Mouse (Mus musculus): ENCODE measurements at regions not wholly inside any gene's neighbourhood (a gene's known extent, or its start where the extent isn't known, plus 50 kb on each side); places are given as distances from the start of the nearest gene placed in this dataset.
A peak's percentile ranks its signal among the peaks of the same experiment; 100 is the strongest.

DNA sequence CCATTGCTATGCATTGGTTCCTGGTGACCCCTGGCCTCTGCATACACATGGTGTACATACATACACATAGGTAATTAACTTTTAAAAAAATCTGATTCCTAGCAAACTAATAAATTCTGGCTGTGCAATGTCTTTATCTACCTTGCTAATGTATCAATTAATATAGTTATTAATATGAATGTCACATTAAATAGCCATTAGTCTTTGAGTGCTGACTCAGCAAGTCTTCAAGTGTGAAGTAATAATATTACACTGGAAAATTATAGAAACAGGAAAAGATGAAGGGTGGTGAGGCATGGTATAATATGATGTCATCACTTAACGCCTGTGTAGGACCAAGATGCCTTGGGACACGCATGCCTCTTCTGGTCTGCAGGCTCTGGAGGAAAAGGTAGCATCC, 126.5 kb upstream of the Krr1 start:
- H3K36me3 ChIP-seq (ENCODE audit: control insufficient read depth, insufficient read depth) = no peaks in the 10 kb centered on the region
- no peak overlapping the region for H3ac ChIP-seq (ENCODE audit: control insufficient read depth, insufficient read length, low read depth)
- no peak overlapping the region for H3K4me3 ChIP-seq (ENCODE audit: insufficient read depth, poor library complexity, severe bottlenecking)
- H3K79me2 ChIP-seq (ENCODE audit: control insufficient read depth, insufficient read depth) = no peaks in the 10 kb centered on the region
- H3K79me3 ChIP-seq (ENCODE audit: low read depth) = no peaks in the 10 kb centered on the region
- H3K27me3 ChIP-seq (ENCODE audit: control insufficient read depth, insufficient read depth, insufficient read length) = no peaks in the 10 kb centered on the region
- TF ChIP-seq CEBPB (IDR thresholded peaks at IDR 0.05; ENCODE audit: low read depth) = no peak

DNA sequence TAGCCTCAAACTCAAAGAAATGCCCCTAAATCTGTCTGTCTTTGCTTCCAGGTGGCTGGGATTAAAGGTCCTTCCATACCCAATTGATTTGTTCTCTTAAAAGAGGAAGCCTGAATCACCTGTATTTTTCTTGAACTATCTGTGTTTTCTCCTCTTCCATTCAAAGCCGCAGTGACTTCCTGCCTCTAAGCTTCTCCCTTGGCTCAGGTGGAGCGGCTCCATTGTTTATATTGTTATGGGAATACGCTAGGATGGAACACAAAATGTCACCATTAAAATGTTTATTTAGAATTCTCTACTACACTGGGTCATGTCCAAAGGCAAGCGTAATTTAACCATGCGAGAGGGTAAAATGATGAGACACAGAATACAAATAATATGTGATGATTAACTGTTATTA, 118.2 kb upstream of the Krr1 start:
- TF ChIP-seq FOSL1 (IDR thresholded peaks at IDR 0.05; ENCODE audit: insufficient read depth, low read length, poor library complexity, severe bottlenecking) (no peak), MYOD1 (IDR thresholded peaks at IDR 0.05; ENCODE audit: control insufficient read depth, insufficient read length, low read depth) (no peak), CEBPB (IDR thresholded peaks at IDR 0.05; ENCODE audit: low read depth) (no peak), USF1 (IDR thresholded peaks at IDR 0.05; ENCODE audit: low read depth) (no peak), MAX (IDR thresholded peaks at IDR 0.05) (no peak), CTCF (IDR thresholded peaks at IDR 0.05; ENCODE audit: control insufficient read depth, insufficient read depth, insufficient read length) (no peak), MYOG (IDR thresholded peaks at IDR 0.05; ENCODE audit: control insufficient read depth, extremely low read depth, insufficient read length) (no peak)
- H3K36me3 ChIP-seq (ENCODE audit: control insufficient read depth, insufficient read depth) = no peaks in the 10 kb centered on the region
- no peak overlapping the region for H3ac ChIP-seq (ENCODE audit: control insufficient read depth, insufficient read length, low read depth)
- H3K4me3 ChIP-seq (ENCODE audit: insufficient read depth, poor library complexity, severe bottlenecking) = no peak overlapping the region
- H3K79me2 ChIP-seq (ENCODE audit: control insufficient read depth, insufficient read depth) = no peaks in the 10 kb centered on the region
- no peaks in the 10 kb centered on the region for H3K79me3 ChIP-seq (ENCODE audit: low read depth)
- no peaks in the 10 kb centered on the region for H3K27me3 ChIP-seq (ENCODE audit: control insufficient read depth, insufficient read depth, insufficient read length)

DNA sequence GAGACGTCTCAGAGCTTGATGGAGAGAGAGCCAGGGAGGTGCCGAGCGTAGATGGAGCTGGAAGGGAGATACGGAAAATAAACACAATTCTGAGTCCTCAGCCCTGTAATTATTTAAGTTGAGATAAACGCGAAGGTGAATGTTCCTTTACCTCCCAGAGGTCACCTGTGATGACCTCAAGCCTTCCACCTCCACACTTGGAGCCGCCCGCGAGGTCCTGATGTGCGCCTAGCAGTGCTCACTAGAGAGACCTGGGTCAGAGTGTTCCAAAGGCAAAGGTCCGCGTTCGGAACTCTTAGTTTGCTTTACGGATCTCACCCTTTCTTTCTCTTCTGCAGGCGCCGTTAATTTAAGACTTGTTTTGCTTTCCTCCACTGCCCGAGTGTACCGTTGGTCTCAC, 117.0 kb upstream of the Krr1 start:
- Histone ChIP-seq H3K27me3 (ENCODE audit: control insufficient read depth, insufficient read depth, insufficient read length) (no peaks in the 10 kb centered on the region), H3K79me2 (ENCODE audit: control insufficient read depth, insufficient read depth) (no peaks in the 10 kb centered on the region)
- TF ChIP-seq MAX (IDR thresholded peaks at IDR 0.05) = no peak
- TF ChIP-seq MYOG (IDR thresholded peaks at IDR 0.05; ENCODE audit: control insufficient read depth, extremely low read depth, insufficient read length) = no peak
- no peak for TF ChIP-seq CEBPB (IDR thresholded peaks at IDR 0.05; ENCODE audit: low read depth)
- no peak for TF ChIP-seq MYOD1 (IDR thresholded peaks at IDR 0.05; ENCODE audit: control insufficient read depth, insufficient read length, low read depth)
- no peak for TF ChIP-seq CTCF (IDR thresholded peaks at IDR 0.05; ENCODE audit: control insufficient read depth, insufficient read depth, insufficient read length)
- no peak for TF ChIP-seq FOSL1 (IDR thresholded peaks at IDR 0.05; ENCODE audit: insufficient read depth, low read length, poor library complexity, severe bottlenecking)
- no peak for TF ChIP-seq USF1 (IDR thresholded peaks at IDR 0.05; ENCODE audit: low read depth)

DNA sequence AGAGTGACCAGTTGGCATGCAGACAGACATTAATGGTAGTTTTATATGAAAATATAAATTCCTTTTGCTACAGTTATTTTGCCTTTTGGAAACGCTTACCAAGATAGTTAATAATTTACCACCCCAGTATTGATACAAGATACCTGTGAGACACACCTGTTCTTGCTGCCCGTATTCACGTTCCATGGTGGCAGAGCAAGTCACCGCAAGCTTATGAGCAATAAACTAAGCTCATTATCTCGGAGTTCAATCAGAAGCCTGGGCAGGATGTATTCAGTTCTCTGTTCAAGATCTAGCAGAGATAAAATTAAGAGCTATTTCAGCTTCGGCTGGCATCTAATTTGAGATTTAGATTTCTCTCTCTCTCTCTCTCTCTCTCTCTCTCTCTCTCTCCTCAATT, 114.1 kb upstream of the Krr1 start:
- Histone ChIP-seq H3K79me2 (ENCODE audit: control insufficient read depth, insufficient read depth) (no peaks in the 10 kb centered on the region), H3ac (ENCODE audit: control insufficient read depth, insufficient read length, low read depth) (no peak overlapping the region), H3K79me3 (ENCODE audit: low read depth) (no peaks in the 10 kb centered on the region), H3K36me3 (ENCODE audit: control insufficient read depth, insufficient read depth) (no peaks in the 10 kb centered on the region), H3K4me3 (ENCODE audit: insufficient read depth, poor library complexity, severe bottlenecking) (no peak overlapping the region), H3K27me3 (ENCODE audit: control insufficient read depth, insufficient read depth, insufficient read length) (no peaks in the 10 kb centered on the region)
- no peak for TF ChIP-seq MYOD1 (IDR thresholded peaks at IDR 0.05; ENCODE audit: control insufficient read depth, insufficient read length, low read depth)
- TF ChIP-seq MYOG (IDR thresholded peaks at IDR 0.05; ENCODE audit: control insufficient read depth, extremely low read depth, insufficient read length) = no peak
- no peak for TF ChIP-seq CTCF (IDR thresholded peaks at IDR 0.05; ENCODE audit: control insufficient read depth, insufficient read depth, insufficient read length)
- TF ChIP-seq CEBPB (IDR thresholded peaks at IDR 0.05; ENCODE audit: low read depth) = no peak
- TF ChIP-seq USF1 (IDR thresholded peaks at IDR 0.05; ENCODE audit: low read depth) = no peak
- TF ChIP-seq FOSL1 (IDR thresholded peaks at IDR 0.05; ENCODE audit: insufficient read depth, low read length, poor library complexity, severe bottlenecking) = no peak
- no peak for TF ChIP-seq MAX (IDR thresholded peaks at IDR 0.05)

More for the DNA sequence above, 117.0 kb upstream of the Krr1 start:
- Histone ChIP-seq H3K36me3 (ENCODE audit: control insufficient read depth, insufficient read depth) (no peaks in the 10 kb centered on the region), H3K79me3 (ENCODE audit: low read depth) (no peaks in the 10 kb centered on the region), H3ac (ENCODE audit: control insufficient read depth, insufficient read length, low read depth) (no peak overlapping the region), H3K4me3 (ENCODE audit: insufficient read depth, poor library complexity, severe bottlenecking) (no peak overlapping the region)

DNA sequence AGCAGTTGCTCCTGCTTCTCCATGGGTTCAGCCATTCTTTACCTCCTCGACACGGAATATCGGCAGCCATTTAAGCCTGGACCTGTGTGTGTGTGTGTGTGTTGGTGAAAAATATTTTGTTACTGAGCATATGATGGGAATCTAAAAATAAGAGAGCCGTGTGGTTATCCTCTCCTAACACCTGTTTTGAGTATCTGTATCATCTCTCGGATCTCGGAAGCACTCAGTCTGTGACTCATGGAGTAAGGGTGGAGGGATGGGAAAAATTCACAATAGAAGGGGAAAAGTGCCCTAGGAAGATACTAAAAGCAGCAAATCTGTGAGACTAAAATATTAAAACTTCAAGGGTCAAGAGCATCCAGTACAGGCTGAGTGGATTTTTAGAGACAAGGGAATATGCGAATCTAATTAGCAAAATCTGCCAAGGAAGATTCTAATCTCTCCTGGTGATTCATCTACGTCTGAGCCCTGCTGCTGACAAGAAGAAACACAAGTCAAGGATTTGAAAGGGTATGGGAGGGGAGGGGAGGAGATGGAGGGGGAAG, 107.1 kb upstream of the Krr1 start:
- H3K79me3 ChIP-seq (ENCODE audit: low read depth) = no peaks in the 10 kb centered on the region
- no peaks in the 10 kb centered on the region for H3K79me2 ChIP-seq (ENCODE audit: control insufficient read depth, insufficient read depth)
- H3ac ChIP-seq (ENCODE audit: control insufficient read depth, insufficient read length, low read depth) = no peak overlapping the region
- no peaks in the 10 kb centered on the region for H3K27me3 ChIP-seq (ENCODE audit: control insufficient read depth, insufficient read depth, insufficient read length)
- no peaks in the 10 kb centered on the region for H3K36me3 ChIP-seq (ENCODE audit: control insufficient read depth, insufficient read depth)
- no peak for TF ChIP-seq CTCF (IDR thresholded peaks at IDR 0.05; ENCODE audit: control insufficient read depth, insufficient read depth, insufficient read length)
- no peak for TF ChIP-seq CEBPB (IDR thresholded peaks at IDR 0.05; ENCODE audit: low read depth)
- peak; percentile 69 for TF ChIP-seq MYOD1 (IDR thresholded peaks at IDR 0.05; ENCODE audit: control insufficient read depth, insufficient read length, low read depth)
- TF ChIP-seq MAX (IDR thresholded peaks at IDR 0.05) = no peak
- no peak for TF ChIP-seq FOSL1 (IDR thresholded peaks at IDR 0.05; ENCODE audit: insufficient read depth, low read length, poor library complexity, severe bottlenecking)
- no peak for TF ChIP-seq MYOG (IDR thresholded peaks at IDR 0.05; ENCODE audit: control insufficient read depth, extremely low read depth, insufficient read length)
- H3K4me3 ChIP-seq (ENCODE audit: insufficient read depth, poor library complexity, severe bottlenecking) = no peak overlapping the region

DNA sequence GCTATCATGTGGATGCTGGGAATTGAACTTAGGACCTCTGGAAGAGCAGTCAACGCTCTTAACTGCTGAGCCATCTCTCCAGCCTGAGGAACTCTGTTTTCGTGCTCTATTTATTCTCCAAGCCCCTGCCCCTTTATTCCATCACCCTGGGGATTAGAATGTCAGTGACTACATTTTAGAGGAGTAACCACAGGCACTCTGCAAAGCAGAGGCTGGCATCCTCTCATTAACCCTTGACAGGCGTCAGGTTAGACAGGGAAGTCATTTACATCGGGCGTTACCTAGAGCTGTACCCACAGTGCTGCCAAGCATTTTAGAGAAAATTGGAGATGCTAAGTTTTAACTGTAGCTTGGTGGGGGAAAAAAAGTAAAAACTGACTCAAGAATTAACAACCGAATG, 105.4 kb upstream of the Krr1 start:
- H3K36me3 ChIP-seq (ENCODE audit: control insufficient read depth, insufficient read depth) = no peaks in the 10 kb centered on the region
- H3ac ChIP-seq (ENCODE audit: control insufficient read depth, insufficient read length, low read depth) = no peak overlapping the region
- no peaks in the 10 kb centered on the region for H3K27me3 ChIP-seq (ENCODE audit: control insufficient read depth, insufficient read depth, insufficient read length)
- H3K4me3 ChIP-seq (ENCODE audit: insufficient read depth, poor library complexity, severe bottlenecking) = no peak overlapping the region
- TF ChIP-seq USF1 (IDR thresholded peaks at IDR 0.05; ENCODE audit: low read depth) (no peak), FOSL1 (IDR thresholded peaks at IDR 0.05; ENCODE audit: insufficient read depth, low read length, poor library complexity, severe bottlenecking) (no peak), MYOG (IDR thresholded peaks at IDR 0.05; ENCODE audit: control insufficient read depth, extremely low read depth, insufficient read length) (no peak), MAX (IDR thresholded peaks at IDR 0.05) (no peak), CEBPB (IDR thresholded peaks at IDR 0.05; ENCODE audit: low read depth) (no peak), CTCF (IDR thresholded peaks at IDR 0.05; ENCODE audit: control insufficient read depth, insufficient read depth, insufficient read length) (no peak)
- no peaks in the 10 kb centered on the region for H3K79me3 ChIP-seq (ENCODE audit: low read depth)
- H3K79me2 ChIP-seq (ENCODE audit: control insufficient read depth, insufficient read depth) = no peaks in the 10 kb centered on the region

All from C2C12 (cell line).